Mouse (Mus musculus): ENCODE measurements at regions not wholly inside any gene's neighbourhood (a gene's known extent, or its start where the extent isn't known, plus 50 kb on each side); places are given as distances from the start of the nearest gene placed in this dataset.
A peak's percentile ranks its signal among the peaks of the same experiment; 100 is the strongest.

GRCm38 (mm10) chr15:93655743-93656142, 60.1 kb upstream of the Prickle1 start:
- H3K4me3 ChIP-seq (ENCODE audit: low read depth, low read length) = no peak overlapping the region
- H3K9me3 ChIP-seq (replicated peaks; ENCODE audit: control insufficient read depth, low read length) = no peaks in the 10 kb centered on the region
- ATAC-seq (replicated peaks; ENCODE audit: insufficient number of reproducible peaks, low FRiP score, low TSS enrichment, low read depth) = no peak
- no peak overlapping the region for H3K9ac ChIP-seq (replicated peaks; ENCODE audit: low read length)
- no peak for DNase-seq (ENCODE audit: low spot score)
- no peaks in the 10 kb centered on the region for H3K4me1 ChIP-seq (ENCODE audit: control insufficient read depth, insufficient read depth, low read length)
- H3K27ac ChIP-seq (replicated peaks; ENCODE audit: low read depth, low read length) = no peak overlapping the region
- no peak overlapping the region for H3K4me2 ChIP-seq (ENCODE audit: low read depth, low read length)
- H3K36me3 ChIP-seq (replicated peaks; ENCODE audit: control insufficient read depth, insufficient read depth, low read depth, low read length) = no peaks in the 10 kb centered on the region
- 93% methylated on average over 6 of the region's 6 CpGs for WGBS
- H3K27me3 ChIP-seq (ENCODE audit: control insufficient read depth, insufficient read depth, low read length) = no peaks in the 10 kb centered on the region

DNA sequence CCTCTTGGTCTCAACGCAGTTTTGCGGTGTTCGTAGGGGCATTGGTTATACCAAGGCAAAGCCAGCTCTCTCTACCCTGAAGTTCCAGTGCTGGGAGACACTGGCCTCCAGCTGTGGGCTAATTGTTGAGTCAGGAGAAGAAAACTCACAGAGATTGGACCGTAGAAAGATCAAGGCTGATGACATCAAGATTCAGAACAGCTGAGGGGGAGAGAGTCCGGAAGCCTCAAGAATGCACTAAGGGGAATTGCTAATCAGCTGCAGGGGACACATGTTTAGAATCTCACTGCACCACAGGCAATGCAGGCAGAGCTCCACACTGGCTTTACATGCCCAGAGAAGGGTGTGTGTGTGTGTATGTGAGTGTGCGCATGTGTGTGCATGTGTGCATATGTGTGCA, 59.6 kb upstream of the Prickle1 start:
- no peak overlapping the region for H3K27ac ChIP-seq (replicated peaks; ENCODE audit: low read depth, low read length)
- no peak overlapping the region for H3K4me2 ChIP-seq (ENCODE audit: low read depth, low read length)
- H3K36me3 ChIP-seq (replicated peaks; ENCODE audit: control insufficient read depth, insufficient read depth, low read depth, low read length) = no peaks in the 10 kb centered on the region
- no peaks in the 10 kb centered on the region for H3K4me1 ChIP-seq (ENCODE audit: control insufficient read depth, insufficient read depth, low read length)
- no peak overlapping the region for H3K9ac ChIP-seq (replicated peaks; ENCODE audit: low read length)
- no peaks in the 10 kb centered on the region for H3K9me3 ChIP-seq (replicated peaks; ENCODE audit: control insufficient read depth, low read length)
- H3K4me3 ChIP-seq (ENCODE audit: low read depth, low read length) = no peak overlapping the region
- no peaks in the 10 kb centered on the region for H3K27me3 ChIP-seq (ENCODE audit: control insufficient read depth, insufficient read depth, low read length)
- peak; percentile 30 for DNase-seq (ENCODE audit: low spot score)
- WGBS = 80% methylated on average over 6 of the region's 6 CpGs
- no peak for ATAC-seq (replicated peaks; ENCODE audit: insufficient number of reproducible peaks, low FRiP score, low TSS enrichment, low read depth)

- no peak overlapping the region for H3K27ac ChIP-seq (replicated peaks; ENCODE audit: low read depth, low read length)
- no peaks in the 10 kb centered on the region for H3K36me3 ChIP-seq (replicated peaks; ENCODE audit: control insufficient read depth, insufficient read depth, low read depth, low read length)
- ATAC-seq (replicated peaks; ENCODE audit: insufficient number of reproducible peaks, low FRiP score, low TSS enrichment, low read depth) = no peak
- no peaks in the 10 kb centered on the region for H3K9me3 ChIP-seq (replicated peaks; ENCODE audit: control insufficient read depth, low read length)
- no peak overlapping the region for H3K9ac ChIP-seq (replicated peaks; ENCODE audit: low read length)
- WGBS = 94% methylated on average over 1 of the region's 1 CpGs
- H3K27me3 ChIP-seq (ENCODE audit: control insufficient read depth, insufficient read depth, low read length) = no peaks in the 10 kb centered on the region
- DNase-seq (ENCODE audit: low spot score) = no peak
- H3K4me3 ChIP-seq (ENCODE audit: low read depth, low read length) = no peak overlapping the region
- H3K4me1 ChIP-seq (ENCODE audit: control insufficient read depth, insufficient read depth, low read length) = no peaks in the 10 kb centered on the region
- H3K4me2 ChIP-seq (ENCODE audit: low read depth, low read length) = no peak overlapping the region
Observed at GRCm38 (mm10) chr15:93653378-93653777, 57.7 kb upstream of the Prickle1 start.

DNA sequence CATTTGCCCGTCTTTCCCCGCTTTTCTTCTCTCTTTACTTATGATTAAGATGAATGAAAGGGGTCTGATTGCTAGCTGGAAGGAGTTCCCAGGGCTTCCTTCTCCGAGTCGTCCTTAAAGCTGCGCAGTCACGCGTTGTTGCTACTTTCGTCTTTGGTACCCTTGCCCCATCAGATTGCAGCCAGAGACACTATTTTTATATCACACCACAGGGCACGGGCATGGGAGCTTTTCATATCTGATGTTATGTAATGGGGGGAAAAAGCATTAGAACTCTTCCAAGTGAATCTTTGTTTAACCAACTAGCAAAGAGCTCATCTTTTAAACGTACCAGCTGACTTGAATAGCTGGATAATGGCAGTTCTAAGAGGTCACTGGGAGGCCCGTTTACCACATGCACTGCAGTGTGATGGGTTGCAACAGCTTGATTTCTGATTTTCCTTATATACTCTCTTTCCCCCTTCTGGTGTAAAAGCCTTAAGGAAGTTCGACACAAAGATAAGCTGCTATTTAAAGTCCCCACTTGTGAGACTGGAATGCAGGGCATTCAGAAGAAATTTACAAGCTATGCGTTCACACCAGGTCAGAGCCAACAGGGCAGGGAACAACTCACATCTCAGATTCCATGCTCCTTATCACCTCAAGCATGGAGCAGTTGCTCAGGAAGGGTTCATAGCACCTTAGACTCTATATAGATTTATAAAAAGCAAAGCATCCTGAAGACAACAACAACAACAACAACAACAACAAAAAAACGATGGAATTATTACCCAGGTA, 55.5 kb upstream of the Prickle1 start:
- Histone ChIP-seq H3K9ac (replicated peaks; ENCODE audit: low read length) (no peak overlapping the region), H3K27ac (replicated peaks; ENCODE audit: low read depth, low read length) (no peak overlapping the region), H3K9me3 (replicated peaks; ENCODE audit: control insufficient read depth, low read length) (no peaks in the 10 kb centered on the region), H3K4me3 (ENCODE audit: low read depth, low read length) (no peak overlapping the region), H3K36me3 (replicated peaks; ENCODE audit: control insufficient read depth, insufficient read depth, low read depth, low read length) (no peaks in the 10 kb centered on the region), H3K4me2 (ENCODE audit: low read depth, low read length) (no peak overlapping the region), H3K27me3 (ENCODE audit: control insufficient read depth, insufficient read depth, low read length) (no peaks in the 10 kb centered on the region), H3K4me1 (ENCODE audit: control insufficient read depth, insufficient read depth, low read length) (no peaks in the 10 kb centered on the region)
- no peak for DNase-seq (ENCODE audit: low spot score)
- WGBS = 64% methylated on average over 14 of the region's 14 CpGs
- no peak for ATAC-seq (replicated peaks; ENCODE audit: insufficient number of reproducible peaks, low FRiP score, low TSS enrichment, low read depth)

GRCm38 (mm10) chr15:93650009-93650522, 54.4 kb upstream of the Prickle1 start:
- 88% methylated on average over 2 of the region's 2 CpGs for whole genome bisulfite sequencing
- no peaks in the 10 kb centered on the region for H3K36me3 ChIP-seq (replicated peaks; ENCODE audit: control insufficient read depth, insufficient read depth, low read depth, low read length)
- no peak overlapping the region for H3K27ac ChIP-seq (replicated peaks; ENCODE audit: low read depth, low read length)
- no peaks in the 10 kb centered on the region for H3K27me3 ChIP-seq (ENCODE audit: control insufficient read depth, insufficient read depth, low read length)
- no peaks in the 10 kb centered on the region for H3K4me1 ChIP-seq (ENCODE audit: control insufficient read depth, insufficient read depth, low read length)
- no peaks in the 10 kb centered on the region for H3K9me3 ChIP-seq (replicated peaks; ENCODE audit: control insufficient read depth, low read length)
- DNase-seq (ENCODE audit: low spot score) (no peak), ATAC-seq (replicated peaks; ENCODE audit: insufficient number of reproducible peaks, low FRiP score, low TSS enrichment, low read depth) (no peak)
- no peak overlapping the region for H3K9ac ChIP-seq (replicated peaks; ENCODE audit: low read length)
- no peak overlapping the region for H3K4me3 ChIP-seq (ENCODE audit: low read depth, low read length)
- no peak overlapping the region for H3K4me2 ChIP-seq (ENCODE audit: low read depth, low read length)

GRCm38 (mm10) chr15:93648646-93649045, 53.0 kb upstream of the Prickle1 start:
- WGBS = 71% methylated on average over 4 of the region's 4 CpGs
- Histone ChIP-seq H3K27me3 (ENCODE audit: control insufficient read depth, insufficient read depth, low read length) (no peaks in the 10 kb centered on the region), H3K4me1 (ENCODE audit: control insufficient read depth, insufficient read depth, low read length) (no peaks in the 10 kb centered on the region), H3K36me3 (replicated peaks; ENCODE audit: control insufficient read depth, insufficient read depth, low read depth, low read length) (no peaks in the 10 kb centered on the region), H3K9me3 (replicated peaks; ENCODE audit: control insufficient read depth, low read length) (no peaks in the 10 kb centered on the region), H3K9ac (replicated peaks; ENCODE audit: low read length) (no peak overlapping the region), H3K4me2 (ENCODE audit: low read depth, low read length) (no peak overlapping the region), H3K27ac (replicated peaks; ENCODE audit: low read depth, low read length) (no peak overlapping the region), H3K4me3 (ENCODE audit: low read depth, low read length) (no peak overlapping the region)
- ATAC-seq (replicated peaks; ENCODE audit: insufficient number of reproducible peaks, low FRiP score, low TSS enrichment, low read depth) (no peak), DNase-seq (ENCODE audit: low spot score) (no peak)

DNA sequence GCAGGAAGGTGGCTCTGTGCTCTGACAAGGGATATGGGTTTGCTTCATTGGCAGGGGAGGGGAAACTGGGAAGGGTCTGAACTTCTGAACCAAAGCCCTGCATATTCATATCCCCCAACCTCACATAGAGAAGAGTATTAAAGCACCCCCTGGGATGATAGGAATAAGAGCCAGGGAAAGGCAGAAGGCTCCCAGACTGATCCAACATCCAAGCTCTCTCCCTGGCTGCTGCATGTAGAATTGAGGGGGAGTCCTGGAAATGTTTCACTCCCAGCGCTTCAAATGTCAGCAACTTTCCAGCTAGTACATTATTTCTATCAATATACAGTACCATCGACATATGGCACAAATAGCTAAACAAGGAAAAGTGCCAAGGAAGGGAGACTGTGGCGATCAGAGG, 51.1 kb upstream of the Prickle1 start:
- no peaks in the 10 kb centered on the region for H3K27me3 ChIP-seq (ENCODE audit: control insufficient read depth, insufficient read depth, low read length)
- no peaks in the 10 kb centered on the region for H3K4me1 ChIP-seq (ENCODE audit: control insufficient read depth, insufficient read depth, low read length)
- H3K36me3 ChIP-seq (replicated peaks; ENCODE audit: control insufficient read depth, insufficient read depth, low read depth, low read length) = no peaks in the 10 kb centered on the region
- WGBS = 92% methylated on average over 3 of the region's 3 CpGs
- no peak overlapping the region for H3K27ac ChIP-seq (replicated peaks; ENCODE audit: low read depth, low read length)
- H3K4me3 ChIP-seq (ENCODE audit: low read depth, low read length) = no peak overlapping the region
- no peak overlapping the region for H3K4me2 ChIP-seq (ENCODE audit: low read depth, low read length)
- ATAC-seq (replicated peaks; ENCODE audit: insufficient number of reproducible peaks, low FRiP score, low TSS enrichment, low read depth) = no peak
- H3K9ac ChIP-seq (replicated peaks; ENCODE audit: low read length) = no peak overlapping the region
- DNase-seq (ENCODE audit: low spot score) = no peak
- no peaks in the 10 kb centered on the region for H3K9me3 ChIP-seq (replicated peaks; ENCODE audit: control insufficient read depth, low read length)

- WGBS = 87% methylated on average over 8 of the region's 8 CpGs
- Histone ChIP-seq H3K27me3 (ENCODE audit: control insufficient read depth, insufficient read depth, low read length) (no peaks in the 10 kb centered on the region), H3K36me3 (replicated peaks; ENCODE audit: control insufficient read depth, insufficient read depth, low read depth, low read length) (no peaks in the 10 kb centered on the region), H3K4me2 (ENCODE audit: low read depth, low read length) (no peak overlapping the region), H3K9ac (replicated peaks; ENCODE audit: low read length) (no peak overlapping the region), H3K9me3 (replicated peaks; ENCODE audit: control insufficient read depth, low read length) (no peaks in the 10 kb centered on the region), H3K27ac (replicated peaks; ENCODE audit: low read depth, low read length) (no peak overlapping the region), H3K4me1 (ENCODE audit: control insufficient read depth, insufficient read depth, low read length) (no peaks in the 10 kb centered on the region), H3K4me3 (ENCODE audit: low read depth, low read length) (no peak overlapping the region)
- DNase-seq (ENCODE audit: low spot score) (no peak), ATAC-seq (replicated peaks; ENCODE audit: insufficient number of reproducible peaks, low FRiP score, low TSS enrichment, low read depth) (no peak)
Observed at GRCm38 (mm10) chr15:93645950-93646349, 50.3 kb upstream of the Prickle1 start.
